Comparison of ENCODE assay signal across 22 mouse cellular contexts in the genomic region with DNA sequence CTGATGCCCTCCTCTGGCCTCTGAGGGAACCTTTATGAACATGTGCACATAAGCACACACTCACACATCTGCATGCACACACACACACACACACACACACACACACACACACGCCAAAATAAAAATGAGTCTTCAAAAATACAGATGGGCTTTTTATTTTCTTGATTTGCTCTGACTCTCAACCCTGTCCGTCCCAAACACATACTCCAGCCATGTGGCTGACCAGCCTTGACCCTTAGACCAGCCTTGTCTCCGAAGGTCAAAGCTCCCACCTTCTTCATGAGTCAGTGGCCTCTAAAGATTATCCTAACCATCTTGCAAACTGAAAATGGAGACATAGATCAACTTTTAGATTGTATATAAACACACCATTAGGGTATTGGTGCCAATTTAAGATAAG. TPM values are rescaled to one million over a fixed set of nuclear protein-coding genes. Genes with fewer than 3 reads are reported as not detected.
"Had no signal": no experiment of that assay in that cellular context is flagged by ENCODE, and none has a peak within 500 bp of the region (broad histone marks: within the 10 kb centered on the region; RNA-seq: fewer than 3 reads in every experiment).

No protein-coding gene starts in this region.

- H3K4me2 ChIP-seq: lung, embryonic 14.5 days; midbrain, embryonic 11.5 days; midbrain, embryonic 15.5 days; neural tube, embryonic 12.5 days; stomach, embryonic 15.5 days had no signal

- H3K9ac ChIP-seq: lung, embryonic 14.5 days; midbrain, embryonic 15.5 days; neural tube, embryonic 12.5 days; stomach, embryonic 15.5 days had no signal

- H3K4me3 ChIP-seq: left cerebral cortex, adult 2 months; limb, embryonic 10.5 days; megakaryocyte, embryonic 14.5 days; midbrain, embryonic 15.5 days; neural tube, embryonic 12.5 days; stomach, embryonic 15.5 days had no signal

- H3K27me3 ChIP-seq: midbrain, embryonic 15.5 days; neural tube, embryonic 12.5 days; stomach, embryonic 15.5 days had no signal

- DNase-seq: kidney, adult 18-20 months; kidney, postnatal 10 days; lung, embryonic 14.5 days; lung, postnatal 10 days; spleen, adult 18-20 months; thymus, adult 2 months; thymus, postnatal 25 days had no signal

- H3K9me3 ChIP-seq: limb, embryonic 10.5 days; megakaryocyte, embryonic 14.5 days; midbrain, embryonic 15.5 days; neural tube, embryonic 12.5 days; stomach, embryonic 15.5 days had no signal

- ATAC-seq: midbrain, embryonic 15.5 days had no signal

- H3K27ac ChIP-seq: left cerebral cortex, adult 2 months; limb, embryonic 10.5 days; macrophage; midbrain, embryonic 15.5 days; neural tube, embryonic 12.5 days; stomach, embryonic 15.5 days had no signal

- H3K36me3 ChIP-seq: limb, embryonic 10.5 days; midbrain, embryonic 15.5 days; neural tube, embryonic 12.5 days; stomach, embryonic 15.5 days had no signal

- H3K4me1 ChIP-seq: neural tube, embryonic 12.5 days; stomach, embryonic 15.5 days had no signal

RNA-seq across cellular contexts. Expression of a gene that starts 0.6 kb away (rescaled TPM):
- total RNA-seq: layer of hippocampus, postnatal 25 days; monocyte, adult 5-6 weeks; neutrophil, adult 5-6 weeks had no signal
- polyA plus RNA-seq: kidney, embryonic 14.5 days; limb, embryonic 10.5 days; lung, embryonic 14.5 days; macrophage; midbrain, embryonic 15.5 days; neural tube, embryonic 12.5 days; urinary bladder, adult 2 months had no signal

RNA-seq across cellular contexts. Expression of a gene that starts 45.8 kb away (rescaled TPM):
- total RNA-seq: layer of hippocampus, postnatal 25 days; left cerebral cortex, adult 2 months; left cerebral cortex, postnatal 14 days; neutrophil, adult 5-6 weeks had no signal
- polyA plus RNA-seq: kidney, embryonic 14.5 days; lung, embryonic 14.5 days; macrophage; midbrain, embryonic 11.5 days; midbrain, embryonic 15.5 days; neural tube, embryonic 12.5 days; testis, adult 2 months; thymus, adult 2 months; urinary bladder, adult 2 months had no signal
